Mouse (Mus musculus) adrenal gland (tissue): ENCODE results near the gene Hhipl1.

ENCODE experiments used
- intact Hi-C: fragments of 180-260 bp; cut with DNase I; formaldehyde crosslinking; loops from one replicate; pipeline ENCODE4 v1.15.1; 2025

Hhipl1 gene

DNA sequence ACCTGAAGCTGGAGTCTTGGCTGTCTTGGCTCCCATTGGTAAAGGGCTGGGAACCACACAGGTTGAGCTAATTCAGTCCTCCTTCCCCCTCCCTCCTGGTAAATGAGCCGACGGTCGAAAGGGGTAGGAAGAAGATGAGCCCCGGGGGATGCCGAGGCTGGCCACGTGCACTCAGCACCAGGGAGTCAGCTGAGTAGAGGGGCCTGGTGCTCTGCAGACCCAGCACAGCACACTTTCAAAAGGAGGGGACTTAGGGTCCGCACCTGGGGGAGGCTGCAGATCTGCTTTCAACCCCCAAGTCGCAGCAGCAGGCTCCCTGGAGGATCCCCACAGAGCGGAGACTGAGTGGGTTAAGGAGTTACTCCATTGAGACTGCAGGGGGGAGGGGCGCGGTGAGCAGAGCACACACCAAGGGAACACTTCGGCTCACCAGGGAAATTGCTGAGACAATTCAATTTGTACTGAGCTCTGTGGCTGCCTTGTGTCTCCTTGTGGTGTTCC, 28.7 kb upstream of the Hhipl1 start:
- intact Hi-C loops = no loop called here

- intact Hi-C loops = no loop called here
These were observed 27.7 kb upstream of the Hhipl1 start for GRCm38 (mm10) chr12:108278221-108278918.

GRCm38 (mm10) chr12:108284455-108285224, 21.4 kb upstream of the Hhipl1 start:
- intact Hi-C loops = no loop called here

- intact Hi-C loops = no loop called here
These were observed 20.7 kb upstream of the Hhipl1 start for GRCm38 (mm10) chr12:108285225-108286011.

GRCm38 (mm10) chr12:108286381-108286780, 19.7 kb upstream of the Hhipl1 start:
- intact Hi-C loops = no loop called here

DNA sequence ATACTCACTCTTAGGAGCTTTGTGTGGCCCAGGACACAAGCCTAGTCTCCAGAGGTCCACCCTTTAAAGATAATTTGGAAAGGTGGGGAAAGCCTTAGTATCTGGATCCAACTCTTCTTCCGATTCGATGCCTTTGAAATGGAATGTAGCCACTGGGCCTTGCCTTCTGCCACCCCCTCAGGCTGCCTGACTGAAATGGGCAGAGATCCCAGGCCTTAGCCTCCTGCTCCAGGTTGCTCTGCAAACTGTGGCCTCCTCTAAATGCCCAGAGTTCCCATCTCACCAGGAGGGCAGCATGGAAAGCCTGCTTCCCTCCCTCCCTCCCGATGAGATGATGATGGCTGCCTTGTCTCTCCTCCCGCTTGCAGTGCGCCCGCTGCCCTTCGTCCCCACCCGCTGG, 19.1 kb upstream of the Hhipl1 start:
- intact Hi-C loops = no loop called here

GRCm38 (mm10) chr12:108288127-108288880, 17.8 kb upstream of the Hhipl1 start:
- intact Hi-C loops = no loop called here

DNA sequence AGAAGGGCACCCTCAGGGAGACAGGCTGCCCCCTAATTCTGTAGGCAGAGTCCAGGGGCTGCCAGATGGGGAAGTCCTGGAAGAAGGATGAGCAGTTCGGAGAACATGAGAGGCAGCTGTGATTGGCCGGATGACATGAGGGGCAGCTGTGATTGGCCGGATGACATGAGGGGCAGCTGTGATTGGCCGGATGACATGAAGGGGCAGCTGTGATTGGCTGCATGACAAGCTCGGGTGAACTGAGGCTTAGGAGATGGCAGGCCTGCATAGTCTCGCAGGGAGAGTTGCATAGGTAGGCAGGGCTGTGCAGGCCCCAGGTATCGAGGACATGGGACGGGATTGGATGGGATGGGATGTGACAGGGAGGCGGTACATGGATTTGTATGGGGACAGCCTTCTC, 13.7 kb upstream of the Hhipl1 start:
- intact Hi-C loops = loop anchor here (2.0 kb wide), 2 partner anchors 76 to 86 kb away; no protein-coding TSS in a partner anchor

- intact Hi-C loops = loop anchor here (2.0 kb wide), 2 partner anchors 76 to 86 kb away; no protein-coding TSS in a partner anchor
These were observed 13.1 kb upstream of the Hhipl1 start for GRCm38 (mm10) chr12:108292957-108293356.

DNA sequence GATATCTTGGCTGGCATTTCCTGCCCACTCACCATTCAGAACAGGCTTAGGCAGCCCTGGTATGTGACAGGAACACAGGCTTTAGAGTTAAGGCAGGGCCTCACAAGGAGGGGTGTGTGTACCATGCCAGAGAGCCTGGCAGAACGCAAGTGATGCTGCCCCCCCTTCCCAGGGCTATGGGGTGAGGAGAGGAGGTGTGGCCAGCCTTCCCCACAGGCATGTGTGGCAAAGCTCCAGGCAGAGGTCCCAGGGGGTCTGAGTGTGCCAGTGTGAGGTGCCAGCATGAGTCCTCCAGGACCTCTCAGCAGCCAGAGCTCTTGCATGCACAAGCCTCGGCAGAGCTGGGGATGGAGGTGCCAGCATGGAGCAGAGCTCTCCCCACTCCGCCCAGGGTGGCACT, 11.4 kb upstream of the Hhipl1 start:
- intact Hi-C loops = no loop called here

- intact Hi-C loops = no loop called here
These were observed 9.0 kb upstream of the Hhipl1 start for GRCm38 (mm10) chr12:108297033-108297432.

DNA sequence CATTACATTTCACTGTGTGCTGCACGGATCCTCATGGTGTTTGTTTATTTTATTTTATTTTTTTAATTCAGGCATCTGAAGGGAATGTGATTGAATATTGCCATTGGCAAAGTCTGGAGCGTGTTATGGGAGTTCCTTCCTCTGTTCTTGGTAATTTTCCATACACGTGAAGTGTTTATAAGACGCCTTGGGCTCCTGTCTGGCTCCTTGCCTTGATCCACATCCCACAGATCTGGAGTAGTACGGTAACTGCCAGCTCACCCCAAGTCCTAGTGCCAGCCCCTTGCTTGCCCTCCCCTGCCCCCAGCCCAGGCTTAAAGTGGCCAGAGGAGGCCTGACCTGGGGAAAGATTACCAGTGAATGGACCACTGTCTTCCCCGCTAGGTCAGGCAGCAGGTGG, 5.1 kb upstream of the Hhipl1 start:
- intact Hi-C loops = no loop called here

GRCm38 (mm10) chr12:108303778-108304365, 2.2 kb upstream of the Hhipl1 start:
- intact Hi-C loops = no loop called here

DNA sequence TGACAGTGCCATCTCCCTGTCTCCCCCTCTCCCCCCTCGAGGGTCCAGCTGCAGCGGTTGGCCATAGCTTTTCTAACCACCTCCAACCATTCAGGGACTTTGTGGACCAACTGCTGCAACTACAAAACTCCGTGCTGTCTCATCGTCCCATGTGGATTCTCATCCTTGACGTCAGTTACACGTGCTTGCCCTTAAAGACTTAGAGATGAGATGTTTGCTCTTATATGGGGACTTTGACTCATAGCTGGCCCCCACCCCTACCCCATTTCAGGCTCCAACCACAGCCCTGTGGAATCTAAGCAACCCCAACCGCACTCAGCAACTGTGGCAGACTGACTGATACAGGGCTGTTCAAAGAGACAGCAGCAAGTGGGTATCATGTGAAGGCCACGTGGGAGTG, 898 bp upstream of the Hhipl1 start:
- intact Hi-C loops = no loop called here

DNA sequence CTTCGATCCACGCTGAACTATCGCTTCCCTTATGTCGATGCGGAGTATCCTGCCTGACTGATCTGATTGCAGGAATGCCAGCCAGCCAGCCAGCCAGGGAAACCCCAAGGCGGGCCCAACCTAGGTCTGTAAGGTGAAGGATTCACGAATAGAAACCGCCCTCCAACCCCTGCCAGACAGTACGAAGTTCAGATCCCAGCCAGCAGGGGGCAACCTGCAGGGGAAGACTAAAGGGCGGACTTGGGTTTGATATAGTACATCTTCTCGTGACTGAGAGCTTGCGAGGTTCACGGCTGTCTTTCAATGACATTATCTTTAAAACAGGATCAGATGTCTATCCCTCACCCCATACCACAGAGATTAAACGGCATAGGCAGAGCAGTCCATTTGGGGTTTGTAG, 1.5 kb downstream of the Hhipl1 start:
- intact Hi-C loops = no loop called here

DNA sequence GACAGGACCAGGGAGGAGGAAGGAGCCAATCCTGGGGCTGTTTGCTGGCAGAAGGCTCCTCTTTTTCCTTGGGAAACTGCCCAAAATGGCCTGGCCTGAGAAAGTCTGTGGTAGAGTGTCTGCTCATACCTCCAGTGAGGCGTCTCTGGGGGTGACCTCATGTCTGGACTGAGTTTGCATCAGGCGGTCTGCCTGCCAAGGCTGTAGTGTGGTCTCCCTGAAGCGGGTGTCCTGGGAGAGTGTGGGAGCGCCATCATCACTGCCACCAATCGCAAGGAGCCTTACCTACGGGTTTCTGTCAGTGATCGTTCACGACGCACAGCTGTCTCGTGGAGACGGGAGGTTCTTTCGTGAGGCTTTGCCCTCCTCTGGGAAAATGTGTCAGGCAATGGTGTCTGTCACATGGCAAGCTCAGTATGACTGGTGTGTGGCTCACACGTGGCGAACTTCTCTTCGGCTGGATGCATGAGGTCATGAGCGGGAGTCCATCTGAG, 2.3 kb downstream of the Hhipl1 start:
- intact Hi-C loops = no loop called here

DNA sequence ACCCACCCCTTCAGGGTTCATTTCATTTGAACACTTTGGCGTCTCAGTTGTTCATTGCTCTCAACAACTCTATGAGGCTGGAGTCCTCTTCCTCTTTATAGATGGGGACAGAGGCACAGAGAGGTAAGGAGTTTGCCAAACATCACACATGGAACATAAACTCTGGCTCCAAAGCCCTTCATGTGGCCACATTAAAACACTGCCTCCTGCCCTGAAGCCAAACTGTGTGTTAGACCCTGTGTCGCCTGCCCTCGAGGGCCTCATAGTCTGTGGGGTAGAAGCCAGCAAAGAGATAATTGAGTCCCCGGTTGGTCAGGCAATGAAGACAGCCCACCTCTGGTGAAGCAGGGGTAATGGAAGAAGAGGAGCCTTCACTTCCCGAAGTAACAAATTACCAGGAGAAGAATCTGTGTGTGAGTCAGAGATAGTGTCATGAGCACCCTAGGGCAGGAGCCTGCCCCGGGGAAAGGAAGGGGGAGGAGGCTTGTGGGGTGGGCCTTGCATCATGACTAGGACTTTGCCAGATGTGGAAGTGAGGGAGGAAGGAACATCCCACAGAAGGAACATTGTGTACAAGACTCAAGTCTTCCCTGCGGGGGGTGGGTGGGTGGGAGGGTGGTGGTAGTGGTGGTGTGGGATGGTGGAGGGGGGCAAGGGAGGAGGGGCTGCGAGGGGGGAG, 3.2 kb downstream of the Hhipl1 start:
- intact Hi-C loops = no loop called here

GRCm38 (mm10) chr12:108310041-108310440, 4.0 kb downstream of the Hhipl1 start:
- intact Hi-C loops = no loop called here

- intact Hi-C loops = no loop called here
These were observed 4.5 kb downstream of the Hhipl1 start for GRCm38 (mm10) chr12:108310456-108311027.
